Mouse (Mus musculus): Measurements from ENCODE around the gene Rhbdd3.
"Not testable (repeated sequence)": the region's sequence is repeated elsewhere in the genome, so short reads cannot be mapped to it uniquely, and the experiment has no call there.

The Rhbdd3 gene

GRCm38 (mm10) chr11:5065056-5065821 is 33.5 kb upstream of the Rhbdd3 start, which contains the start of gene Gas2l1:
Gene Gas2l1 (minus strand): TSS chr11:5065327.
- DNase-seq: peak; percentile 85

DNA sequence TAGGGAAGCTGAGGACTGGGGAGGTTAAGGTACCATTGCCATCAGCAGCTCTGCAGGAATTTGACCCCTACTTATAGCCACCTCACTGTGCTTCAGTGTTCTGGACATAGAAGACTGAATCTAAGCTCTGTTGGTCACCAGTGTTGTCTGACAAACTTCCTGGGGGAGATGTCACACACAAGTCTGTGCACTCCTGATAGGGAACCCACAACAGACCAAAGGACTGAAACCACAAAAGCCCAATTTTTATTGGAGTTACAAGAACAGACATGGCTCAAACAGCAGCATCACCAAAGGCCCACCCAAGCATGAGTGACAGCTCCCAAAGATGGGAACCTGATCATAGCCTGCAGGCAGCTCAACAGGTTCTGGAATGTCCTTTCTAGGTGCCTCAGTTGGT is 31.7 kb upstream of the Rhbdd3 start:
- no peak for DNase-seq

- DNase-seq: no peak
These were observed 30.4 kb upstream of the Rhbdd3 start for GRCm38 (mm10) chr11:5068126-5068971.

GRCm38 (mm10) chr11:5074882-5075281 is 23.8 kb upstream of the Rhbdd3 start:
- DNase-seq: no peak

GRCm38 (mm10) chr11:5075760-5076159 is 23.0 kb upstream of the Rhbdd3 start:
- no peak for DNase-seq

DNA sequence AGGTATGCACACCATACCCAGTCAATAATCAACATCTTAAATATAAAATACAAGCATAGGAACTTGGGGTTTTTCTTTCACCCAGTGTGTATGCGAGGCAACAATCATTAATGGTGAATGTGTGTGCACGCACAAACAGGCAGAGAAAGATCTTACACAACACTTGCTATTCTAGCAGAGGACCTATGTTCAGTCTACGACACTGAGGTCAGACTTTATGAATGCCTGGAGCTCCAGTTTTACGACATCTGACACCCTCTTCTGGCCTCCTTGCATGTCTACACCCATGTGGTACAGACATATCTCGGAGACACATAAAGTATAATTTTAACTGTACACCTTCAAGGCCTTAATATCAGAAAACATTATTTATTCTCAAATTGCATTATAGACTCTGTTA is 21.9 kb upstream of the Rhbdd3 start:
- DNase-seq: not testable (repeated sequence)

DNA sequence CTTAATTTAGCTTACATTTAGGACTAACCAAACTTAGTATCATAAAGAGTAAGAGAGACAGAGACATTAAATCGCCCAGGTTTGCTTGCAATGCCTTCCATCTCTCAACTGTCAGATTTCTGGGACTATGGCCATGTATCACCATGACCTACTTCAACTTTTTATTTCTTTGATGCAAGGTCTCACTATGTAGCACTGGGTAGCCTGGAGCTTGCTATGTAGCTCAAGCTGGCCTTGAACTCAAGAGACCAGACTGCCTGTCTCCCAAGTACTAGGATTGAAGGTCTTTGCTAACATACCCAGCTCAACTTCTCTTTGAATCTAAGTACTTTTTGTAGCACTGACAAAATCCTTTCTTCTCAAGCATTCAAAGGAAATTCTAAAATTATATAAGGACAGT is 9.6 kb upstream of the Rhbdd3 start:
- no peak for DNase-seq

DNA sequence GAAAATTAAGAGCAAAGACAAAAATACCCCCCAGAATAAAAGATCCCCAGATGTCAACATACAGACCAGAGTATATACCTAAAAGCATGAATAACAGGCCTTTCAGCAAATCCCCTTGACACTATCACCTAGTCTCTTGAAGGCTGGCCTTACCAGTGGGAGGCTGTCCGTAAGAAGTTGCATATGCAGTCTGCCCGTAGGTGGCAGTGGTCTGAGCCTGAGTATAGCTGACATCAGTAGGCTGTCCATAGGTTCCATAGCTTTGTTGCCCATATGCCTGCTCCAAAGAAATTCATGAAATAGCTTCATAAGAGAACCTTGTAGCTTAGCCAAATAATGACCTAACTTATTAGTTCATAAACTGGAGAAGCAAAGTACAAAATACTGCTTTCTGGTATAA is 7.0 kb upstream of the Rhbdd3 start:
- no peak for DNase-seq

GRCm38 (mm10) chr11:5095877-5096276 is 2.8 kb upstream of the Rhbdd3 start:
- no peak for DNase-seq

DNA sequence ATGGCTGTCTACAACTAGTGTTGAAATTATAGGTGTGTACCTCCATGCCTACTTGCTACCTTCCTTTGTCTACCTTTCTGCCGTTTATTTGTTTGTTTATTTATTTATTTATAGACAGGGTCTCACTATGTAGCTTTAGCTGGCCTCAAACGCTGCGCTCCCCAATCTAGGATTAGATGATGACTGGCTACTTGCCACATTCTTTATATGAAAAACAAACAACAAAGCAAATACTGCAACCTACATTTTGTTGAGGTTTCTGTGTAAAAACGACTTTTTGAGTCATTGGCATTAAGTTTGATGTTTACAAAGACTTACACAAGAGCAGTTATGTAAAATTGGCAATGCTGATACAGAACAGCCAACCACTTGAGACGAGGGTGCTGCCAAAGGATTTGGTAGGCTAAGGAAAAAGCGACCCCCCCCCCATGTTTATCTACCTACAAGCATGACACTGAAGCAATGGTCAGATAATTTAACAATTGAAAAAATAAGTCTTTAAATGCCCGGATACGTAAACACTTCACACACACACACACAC is 2.2 kb upstream of the Rhbdd3 start:
- no peak for DNase-seq

GRCm38 (mm10) chr11:5098035-5098735 is 541 bp upstream of the Rhbdd3 start:
- DNase-seq: peak; percentile 63

DNA sequence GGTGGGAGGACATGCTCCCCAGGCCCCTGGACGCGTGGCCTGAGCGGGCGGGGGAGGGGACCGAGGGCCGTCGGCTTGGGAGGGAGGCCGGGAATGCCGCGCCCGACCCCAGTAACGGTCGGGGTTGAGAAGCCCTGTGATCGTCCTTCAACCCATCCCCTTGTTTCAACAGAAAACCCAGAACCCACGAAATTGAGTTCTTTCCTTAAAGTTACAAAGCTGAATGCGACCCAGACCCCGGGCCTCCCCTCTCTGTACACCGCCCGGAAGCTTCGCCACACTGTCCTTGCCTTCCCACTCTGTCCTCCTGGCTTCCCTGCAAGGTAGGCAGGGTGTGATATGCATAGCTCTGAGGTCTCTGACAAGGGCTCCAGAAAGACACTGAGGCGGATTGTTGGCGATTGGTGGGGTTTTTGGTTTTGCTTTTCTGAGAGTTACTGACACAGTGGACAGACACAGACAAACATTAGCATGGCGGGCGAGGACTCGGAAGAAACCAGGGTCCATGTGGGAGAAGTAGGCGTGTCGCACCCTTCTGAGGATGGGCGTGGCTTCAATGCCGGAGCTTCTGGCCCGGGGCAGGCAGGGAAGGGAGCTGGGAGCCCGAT is 954 bp downstream of the Rhbdd3 start:
- DNase-seq: peak; percentile 80

DNA sequence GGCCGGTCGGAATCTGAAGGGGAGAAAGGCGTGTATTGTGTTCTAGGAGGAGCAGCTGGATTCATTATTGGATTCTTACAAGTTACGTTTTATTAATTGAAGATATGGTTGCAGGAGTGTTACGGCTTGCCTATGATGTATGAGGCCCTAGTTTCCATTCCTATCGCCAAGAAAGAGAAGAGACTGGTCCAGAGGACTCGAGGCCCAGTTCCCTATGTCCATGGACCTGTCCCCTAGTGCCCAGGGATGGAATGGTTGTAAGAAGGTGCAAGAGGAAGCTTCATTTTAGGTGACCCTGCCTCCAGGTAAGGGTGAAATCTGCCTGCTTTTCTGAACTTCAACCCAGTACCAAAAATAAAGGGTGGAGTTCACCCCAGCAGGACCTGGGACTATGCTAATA is 1.6 kb downstream of the Rhbdd3 start:
- peak; percentile 42 for DNase-seq

DNA sequence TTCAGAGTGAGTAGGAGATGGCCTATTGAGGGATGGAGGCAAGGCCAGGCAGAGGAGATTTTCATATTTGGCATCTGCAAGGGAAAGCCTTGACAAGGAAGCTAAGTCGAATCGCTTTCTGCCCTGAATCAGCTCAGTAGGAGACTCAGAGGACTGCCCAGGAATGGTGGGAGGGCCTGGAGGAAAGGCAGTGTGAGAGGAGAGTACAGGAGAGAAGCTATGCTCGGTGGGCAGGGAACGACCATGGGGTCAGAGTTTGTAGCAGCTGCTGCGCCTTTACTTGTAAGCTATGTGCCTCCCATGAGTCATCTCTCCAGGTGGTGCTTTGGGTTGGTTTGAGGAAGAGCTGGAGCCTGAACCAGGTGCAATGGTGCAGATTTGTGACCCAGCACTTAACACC is 2.1 kb downstream of the Rhbdd3 start:
- peak; percentile 45 for DNase-seq

GRCm38 (mm10) chr11:5101641-5102040 is 2.9 kb downstream of the Rhbdd3 start:
- peak; percentile 31 for DNase-seq

DNA sequence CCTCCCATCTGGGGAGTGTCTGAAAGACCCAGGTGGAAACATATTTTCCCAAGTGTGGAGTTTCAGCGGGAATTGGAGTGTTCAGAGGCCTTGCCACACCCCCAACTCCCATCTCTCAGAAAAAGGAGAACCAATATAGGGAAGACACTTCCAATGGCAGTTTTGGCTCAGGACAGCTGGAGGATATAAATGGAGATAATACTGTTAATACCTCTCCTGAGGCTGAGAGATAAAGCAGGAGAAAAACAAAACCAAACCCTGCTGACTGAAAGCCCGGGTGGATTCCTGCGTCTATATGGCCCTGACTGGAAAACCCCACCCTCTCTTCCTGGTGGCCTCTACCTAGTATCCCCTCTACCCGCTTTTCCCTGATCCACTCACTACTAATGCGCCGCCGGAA is 3.7 kb downstream of the Rhbdd3 start:
- no peak for DNase-seq

GRCm38 (mm10) chr11:5103986-5104509 is 5.3 kb downstream of the Rhbdd3 start:
- no peak for DNase-seq

DNA sequence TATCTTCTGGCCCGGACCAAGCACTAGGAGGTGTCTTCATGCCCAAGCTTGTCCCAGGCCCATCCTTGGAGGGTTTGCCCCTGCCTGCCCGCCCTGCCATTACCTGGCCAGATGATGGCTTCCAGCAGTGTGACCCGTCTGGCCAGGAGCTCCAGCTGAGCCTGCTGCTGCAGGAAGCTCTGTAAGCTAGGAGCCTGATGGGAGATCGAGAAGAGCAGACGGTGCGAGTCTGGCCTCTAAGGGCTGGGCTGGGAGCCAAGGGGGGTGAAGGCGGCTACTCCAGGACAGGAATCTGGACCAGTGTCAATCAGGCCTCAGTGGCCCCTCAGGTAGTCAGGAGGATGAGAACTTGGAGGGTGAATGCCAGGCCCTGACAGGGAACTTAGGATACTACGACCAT is 10.7 kb downstream of the Rhbdd3 start:
- no peak for DNase-seq

- DNase-seq: no peak
These were observed 14.9 kb downstream of the Rhbdd3 start for GRCm38 (mm10) chr11:5113645-5114044.

DNA sequence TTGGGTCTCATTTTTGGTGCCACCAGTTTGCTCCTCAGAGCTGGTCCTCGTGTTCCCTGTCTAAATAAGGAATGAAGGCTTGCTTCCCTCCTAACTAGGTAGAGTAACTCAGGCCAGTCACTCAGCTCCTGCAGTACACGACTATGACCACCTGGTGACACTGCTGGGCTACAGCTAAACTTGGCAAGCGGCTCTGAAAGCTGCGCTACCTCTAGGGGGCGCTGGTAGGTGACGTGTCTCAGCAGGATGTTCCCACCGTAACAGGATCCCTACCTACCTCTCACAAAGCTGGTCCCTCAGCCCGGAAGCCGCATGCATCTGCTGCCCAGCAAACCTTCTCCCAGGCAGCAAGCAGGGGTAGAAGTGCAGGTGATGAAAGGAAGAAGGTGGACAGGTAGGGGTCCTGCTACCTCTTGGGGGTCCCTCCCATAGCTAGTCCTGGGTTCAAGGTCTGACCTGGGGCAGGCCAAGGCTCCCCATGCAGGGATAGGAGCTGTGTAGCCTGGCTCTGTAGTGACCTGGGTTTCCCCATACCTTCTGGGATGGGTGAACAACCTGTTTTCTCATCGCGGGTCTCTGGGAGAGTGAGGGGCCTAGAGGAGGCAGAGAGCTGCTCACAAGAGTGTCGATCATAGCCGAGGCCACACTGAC is 16.3 kb downstream of the Rhbdd3 start:
- DNase-seq: peak; percentile 70

GRCm38 (mm10) chr11:5125713-5126112 is 27.0 kb downstream of the Rhbdd3 start:
- DNase-seq: no peak

DNA sequence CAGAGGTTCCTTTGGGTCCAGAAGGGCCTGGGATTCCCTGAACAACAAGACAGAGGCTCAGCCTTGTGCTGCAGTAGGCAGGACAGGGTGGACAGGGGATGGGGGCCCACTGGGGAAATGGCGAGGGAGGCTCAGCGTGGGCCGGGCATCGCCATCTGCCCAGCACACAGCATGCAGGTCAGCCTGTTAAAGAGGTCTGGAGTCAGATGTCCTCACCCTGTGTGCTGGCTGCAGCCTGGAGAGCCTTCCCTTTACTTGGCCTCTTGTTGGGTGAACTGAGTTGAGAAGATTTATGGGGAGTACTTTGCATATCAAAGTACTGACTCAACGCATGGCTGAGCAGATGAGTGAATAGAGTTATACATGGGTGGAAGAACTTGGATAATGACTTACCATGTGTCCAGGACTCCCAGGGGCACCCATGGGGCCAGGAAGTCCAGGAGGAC is 30.3 kb downstream of the Rhbdd3 start:
- peak; percentile 60 for DNase-seq
